Mouse (Mus musculus) megakaryocyte, adult 5-6 weeks (primary cell): ENCODE measurements around the gene Adarb1. TPM values are rescaled to one million over a fixed set of nuclear protein-coding genes. Genes with fewer than 3 reads are reported as not detected.
"Not testable (repeated sequence)": the region's sequence is repeated elsewhere in the genome, so short reads cannot be mapped to it uniquely, and the experiment has no call there.

Source experiments
- ATAC-seq: 2 replicates; pipeline ENCODE4 v1.8.0; 2016; ENCODE audit warnings: mild to moderate bottlenecking, inconsistent platforms; ENCODE audit not compliant: poor library complexity, severe bottlenecking
- total RNA-seq, 2 experiments: library from RNA; stranded (forward) in 1 of 2; stranded (reverse) in 1 of 2; fragments of 153-499, 151-499 nt in 1 of 2; fragments of 221-1000, 200-1000 nt in 1 of 2; gene quantifications; 2 replicates each; pipeline versions ENCODE4 v1.2.3 to v1.2.4; 2015 to 2017

The Adarb1 gene
- total RNA-seq, 2 experiments from 2014 or later: 0.02 to 0.37 TPM

DNA sequence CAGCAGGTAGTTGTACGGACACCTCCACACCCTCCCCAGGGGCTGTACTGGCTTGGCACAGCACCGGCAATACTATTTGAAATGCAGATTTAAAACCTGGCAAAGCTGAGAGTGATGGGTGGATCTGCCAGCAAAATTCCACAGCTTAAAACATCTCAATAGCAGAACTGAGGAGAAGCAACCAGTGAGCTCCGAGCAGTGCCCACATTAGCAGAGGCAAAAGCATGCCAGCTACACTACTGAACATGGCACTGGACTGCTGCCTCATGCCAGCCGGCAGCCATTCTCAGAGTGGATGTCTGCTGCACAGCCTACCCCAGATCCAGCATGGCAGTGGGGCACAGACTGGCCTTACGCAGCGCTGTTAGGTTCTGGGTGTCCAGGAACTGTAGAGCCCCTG lies 93.4 kb downstream of the Adarb1 start:
- no peak for ATAC-seq

DNA sequence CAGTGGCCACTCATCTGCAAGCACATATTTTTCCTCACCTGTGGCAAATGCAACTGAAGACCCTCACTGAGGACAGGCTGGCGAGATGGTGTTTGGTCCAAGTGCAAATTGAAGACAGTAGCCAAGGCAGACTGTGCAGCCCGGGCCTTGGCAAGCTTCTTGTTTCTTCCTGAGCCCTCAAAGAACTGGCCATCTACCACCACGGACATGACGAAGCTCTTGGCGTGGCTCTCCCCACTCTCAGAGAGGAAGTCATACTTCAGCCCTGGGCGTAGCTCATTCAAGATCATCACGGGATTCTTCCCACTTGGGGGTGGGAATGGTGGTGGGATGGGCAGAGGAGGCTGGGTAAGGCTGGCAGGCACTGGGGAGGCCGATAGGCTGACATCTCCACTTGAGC lies 96.5 kb downstream of the Adarb1 start:
- no peak for ATAC-seq

DNA sequence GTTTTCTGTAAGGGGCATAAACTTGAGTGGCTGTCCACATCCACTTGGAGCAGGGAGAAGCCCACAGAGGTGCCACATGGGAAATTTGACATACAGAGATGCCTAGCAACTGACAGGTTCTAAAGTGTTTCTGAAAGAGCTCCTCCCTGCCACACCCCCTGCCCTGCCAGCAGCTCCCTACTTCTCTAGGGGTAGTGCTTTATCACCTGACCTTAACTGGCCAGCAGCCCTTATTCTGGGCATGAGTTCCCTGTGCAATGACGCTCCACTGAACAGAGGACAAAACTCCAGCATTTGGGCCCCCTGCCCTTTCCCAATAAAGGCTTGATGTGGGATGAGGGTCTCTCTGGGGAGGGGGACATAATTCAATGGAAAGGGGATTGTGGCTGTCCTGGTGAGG lies 97.1 kb downstream of the Adarb1 start:
- no peak for ATAC-seq

DNA sequence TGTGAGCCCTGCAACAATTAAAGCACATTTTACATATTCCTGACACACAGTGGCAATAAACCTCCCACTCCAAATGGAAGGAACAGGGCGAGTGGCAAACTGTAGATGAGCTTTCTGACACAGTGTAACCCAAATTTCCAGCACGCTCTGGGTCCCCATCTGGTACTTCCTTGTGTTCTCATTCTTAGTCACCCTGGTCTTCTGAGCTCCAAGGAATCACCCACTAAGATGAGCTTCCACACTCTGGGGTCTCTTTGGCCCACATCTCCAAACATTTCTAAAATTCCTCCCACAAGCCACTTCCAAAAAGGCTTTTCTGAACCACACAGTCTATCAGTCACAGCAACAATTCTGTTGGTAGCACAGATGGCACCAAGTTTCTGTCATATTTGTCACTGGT lies 102.4 kb downstream of the Adarb1 start:
- ATAC-seq: no peak

DNA sequence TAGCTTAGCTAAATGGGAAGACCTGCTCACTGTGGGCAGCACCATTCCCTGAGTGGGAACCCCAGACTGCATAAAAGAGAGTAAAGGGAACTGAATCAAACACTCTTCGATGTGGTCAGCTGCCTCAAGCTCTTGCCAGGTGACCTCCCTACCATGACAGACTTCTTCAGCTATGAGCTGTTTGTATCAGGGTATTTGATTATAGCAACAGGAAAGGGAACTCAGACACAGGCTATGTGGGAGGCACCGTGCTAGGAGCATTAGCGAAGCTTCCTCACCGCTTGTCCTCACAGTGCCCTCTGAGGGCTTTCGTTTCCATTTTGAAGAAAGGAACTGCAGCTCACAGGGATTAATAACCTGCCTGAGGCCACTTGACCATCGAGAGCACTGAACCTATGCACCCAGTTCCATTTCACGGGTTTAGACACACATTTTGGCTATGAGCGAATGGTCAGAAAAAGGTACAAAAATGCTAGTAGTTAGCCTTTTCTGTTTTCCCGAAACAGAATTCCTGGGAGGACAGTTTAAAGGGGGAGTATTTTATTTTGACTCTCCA lies 103.3 kb downstream of the Adarb1 start:
- 0 out of 2 replicates have a peak, but pooled peaks have one; percentile 18 for ATAC-seq

DNA sequence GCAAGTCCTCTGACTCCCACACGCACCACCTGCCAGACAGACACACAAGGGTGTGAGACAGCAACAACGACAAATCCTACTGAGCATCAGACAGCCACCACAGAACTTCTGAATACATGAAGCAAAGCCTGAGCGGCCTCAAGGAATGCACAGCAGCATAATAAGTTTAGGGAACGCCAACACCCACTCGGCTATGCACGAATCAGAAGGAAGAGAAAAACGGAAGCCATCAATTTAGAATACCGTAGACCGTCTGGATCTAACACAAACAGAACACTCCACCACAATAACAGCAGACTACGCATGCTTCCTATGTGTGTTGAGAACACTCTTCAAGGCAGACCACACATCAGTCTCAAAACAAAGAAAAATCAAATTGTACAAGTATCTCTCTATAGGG lies 109.1 kb downstream of the Adarb1 start:
- no peak for ATAC-seq

DNA sequence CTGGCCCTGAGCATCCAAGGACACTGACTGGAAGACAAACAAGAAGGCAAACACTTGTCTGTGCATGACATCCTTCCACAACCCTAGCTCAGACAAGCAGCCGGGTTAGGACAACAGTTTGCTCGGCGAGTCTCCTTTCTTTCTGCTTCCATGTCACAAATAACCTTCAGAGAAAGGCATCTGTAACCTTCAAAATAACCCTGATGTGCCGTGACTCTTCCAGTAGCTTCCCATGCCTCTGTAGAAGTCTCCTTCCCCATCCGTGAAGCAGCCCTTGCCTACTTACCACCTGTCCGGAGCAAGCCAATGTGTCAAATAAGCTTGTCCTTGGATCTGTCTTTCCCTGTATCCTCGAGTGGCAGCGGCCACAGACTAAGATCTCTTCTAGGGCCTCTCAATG lies 112.3 kb downstream of the Adarb1 start:
- no peak for ATAC-seq

DNA sequence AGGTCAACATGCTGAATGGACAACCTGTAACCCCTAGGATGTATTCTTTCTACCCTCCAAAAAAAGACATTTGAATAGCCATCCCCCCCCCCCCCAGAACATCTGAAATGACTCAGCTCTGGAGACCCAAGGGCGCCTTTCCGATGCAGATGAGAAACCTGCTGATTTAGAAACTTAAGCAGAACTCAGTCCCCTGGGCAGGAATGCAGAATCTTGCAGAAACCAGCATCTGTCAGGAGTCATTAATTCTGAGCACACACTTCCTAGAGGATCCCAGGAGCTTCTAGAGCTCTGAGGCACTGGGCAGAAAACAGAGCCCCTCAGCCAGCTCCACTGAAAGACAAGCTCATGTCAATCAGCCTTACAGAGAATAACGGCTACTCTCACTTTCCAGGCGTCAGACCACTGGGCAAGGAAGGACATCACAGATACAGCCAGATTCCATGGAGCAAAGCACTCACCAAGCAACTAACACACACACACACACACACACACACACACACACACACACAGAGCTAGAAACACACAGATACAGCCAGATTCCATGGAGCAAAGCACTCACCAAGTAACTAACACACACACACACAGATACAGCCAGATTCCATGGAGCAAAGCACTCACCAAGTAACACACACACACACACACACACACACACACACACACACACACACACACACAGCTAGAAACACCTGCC lies 113.1 kb downstream of the Adarb1 start:
- no peak for ATAC-seq

DNA sequence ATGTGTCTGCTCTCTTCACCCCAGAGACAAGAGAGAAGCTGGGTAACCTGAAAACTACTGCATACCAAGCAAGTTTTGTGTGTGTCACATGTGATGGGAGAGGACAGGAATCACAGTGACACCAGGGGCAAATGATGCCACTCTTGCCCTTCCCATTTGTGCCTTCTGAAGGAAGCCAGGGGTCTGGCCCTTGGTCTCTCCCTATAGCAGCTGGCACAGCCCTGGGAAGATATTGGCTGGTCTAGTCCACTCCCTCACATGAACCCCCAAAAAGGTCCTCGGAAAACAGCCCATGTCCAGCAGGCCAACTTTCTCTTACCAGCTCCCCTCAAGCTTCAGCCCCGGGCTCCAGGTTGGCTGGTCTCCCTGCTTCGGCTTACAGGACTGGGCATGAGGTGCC lies 113.7 kb downstream of the Adarb1 start:
- no peak for ATAC-seq

DNA sequence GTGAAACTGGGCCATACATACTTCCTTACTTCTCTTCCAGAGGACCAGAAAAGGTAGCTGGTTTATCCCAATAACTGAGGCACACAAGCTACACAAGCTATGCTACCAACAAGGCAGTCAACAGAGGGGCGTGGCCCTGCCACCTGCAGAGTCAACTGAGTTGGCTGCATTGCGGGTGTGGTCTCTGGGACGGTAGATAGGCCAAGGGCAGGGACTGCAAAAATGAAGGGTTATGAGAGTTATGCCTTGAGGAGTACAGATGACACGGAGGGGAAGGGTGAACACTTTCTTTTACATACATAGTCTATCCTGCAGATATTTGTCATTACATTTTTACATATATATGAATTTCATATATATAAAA lies 117.2 kb downstream of the Adarb1 start:
- ATAC-seq: no peak

DNA sequence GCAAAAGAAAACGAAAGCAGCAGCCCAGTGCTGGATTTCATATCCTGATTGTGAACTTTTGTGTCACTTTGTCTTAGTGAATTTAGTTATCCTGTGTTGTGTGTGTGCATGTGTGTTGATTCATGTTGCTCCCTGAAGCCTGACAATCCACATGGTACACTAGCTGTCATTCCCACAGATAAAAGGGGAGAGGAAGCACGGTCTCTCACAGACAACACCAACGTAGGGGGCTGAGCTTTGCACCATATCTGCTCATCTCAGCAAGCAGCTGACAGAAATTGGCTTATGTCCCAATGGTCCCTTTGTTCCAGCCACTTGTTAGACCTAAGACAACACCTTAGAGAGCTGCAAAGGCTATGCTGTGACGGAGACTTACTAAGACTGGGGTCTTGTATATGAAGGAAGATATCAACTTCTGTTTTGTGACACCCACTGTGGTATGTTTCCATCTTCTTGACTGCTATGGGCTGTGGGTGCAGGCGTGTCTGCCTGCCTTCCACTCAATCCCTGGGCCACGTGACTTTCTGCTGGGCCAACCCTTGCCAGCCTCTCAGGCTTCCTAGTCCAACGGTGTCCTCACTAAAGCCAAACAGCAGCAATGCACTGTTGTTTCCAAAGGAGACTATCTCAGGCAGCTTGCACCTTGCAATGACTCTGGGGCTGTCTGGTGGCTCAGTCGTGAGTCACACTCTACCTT lies 117.7 kb downstream of the Adarb1 start:
- ATAC-seq: no peak

DNA sequence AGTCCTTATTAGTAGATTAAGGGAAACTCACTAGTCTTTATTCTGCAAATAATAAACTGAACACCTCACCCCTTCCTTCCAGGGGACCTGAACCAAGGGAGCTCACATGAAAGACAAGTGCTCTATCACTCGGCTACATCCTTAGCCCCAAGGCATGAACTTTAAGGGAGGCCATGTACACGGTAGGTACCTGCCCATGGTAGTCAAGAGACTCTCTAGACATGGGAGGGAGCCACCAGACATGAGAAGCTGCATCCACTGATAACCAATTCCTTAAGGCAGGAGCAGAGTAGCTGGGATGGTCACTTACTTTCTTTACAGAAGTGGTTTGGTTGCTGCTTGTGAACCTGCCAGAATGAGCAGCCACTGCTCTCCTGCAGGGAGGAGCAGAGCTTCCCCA lies 118.9 kb downstream of the Adarb1 start:
- ATAC-seq: no peak

DNA sequence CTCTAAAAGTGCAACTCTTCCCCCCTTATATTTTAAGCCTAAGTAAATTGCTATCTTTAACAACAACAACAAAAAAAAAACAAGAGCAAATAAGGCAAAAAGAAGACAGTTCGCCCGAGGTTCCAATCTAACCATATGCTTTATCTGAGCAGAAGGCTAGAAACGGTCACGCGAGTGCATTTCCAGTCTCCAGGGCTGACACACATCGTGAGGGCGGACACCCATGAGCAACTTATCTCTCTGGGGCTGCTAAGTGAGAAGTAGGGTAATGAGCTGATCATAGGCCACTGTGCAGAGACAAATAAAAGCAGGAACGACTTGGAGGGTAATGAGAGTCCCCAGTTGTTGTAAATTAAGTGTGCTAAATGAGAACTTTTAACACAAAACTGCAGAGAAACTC lies 119.4 kb downstream of the Adarb1 start:
- ATAC-seq: no peak

DNA sequence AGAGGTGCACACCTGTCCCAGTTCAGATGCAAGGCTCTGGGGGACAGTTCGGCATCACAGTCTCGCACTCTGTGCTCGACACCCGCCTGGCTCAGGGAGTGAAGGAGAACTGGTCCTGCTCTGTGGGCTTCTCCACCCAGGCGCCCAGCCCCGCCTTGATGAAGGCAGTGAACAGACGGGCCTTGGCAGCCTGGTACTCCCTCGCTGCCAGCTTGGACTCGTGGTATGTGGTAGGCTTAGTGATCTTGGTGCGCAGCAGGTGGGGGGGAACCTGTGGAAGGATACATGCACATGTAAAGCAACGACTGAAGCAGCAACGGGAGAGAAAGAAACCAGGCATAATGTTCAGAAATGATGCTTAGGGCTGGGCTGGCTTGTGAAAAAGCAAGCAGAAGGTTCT lies 123.4 kb downstream of the Adarb1 start:
- no peak for ATAC-seq

DNA sequence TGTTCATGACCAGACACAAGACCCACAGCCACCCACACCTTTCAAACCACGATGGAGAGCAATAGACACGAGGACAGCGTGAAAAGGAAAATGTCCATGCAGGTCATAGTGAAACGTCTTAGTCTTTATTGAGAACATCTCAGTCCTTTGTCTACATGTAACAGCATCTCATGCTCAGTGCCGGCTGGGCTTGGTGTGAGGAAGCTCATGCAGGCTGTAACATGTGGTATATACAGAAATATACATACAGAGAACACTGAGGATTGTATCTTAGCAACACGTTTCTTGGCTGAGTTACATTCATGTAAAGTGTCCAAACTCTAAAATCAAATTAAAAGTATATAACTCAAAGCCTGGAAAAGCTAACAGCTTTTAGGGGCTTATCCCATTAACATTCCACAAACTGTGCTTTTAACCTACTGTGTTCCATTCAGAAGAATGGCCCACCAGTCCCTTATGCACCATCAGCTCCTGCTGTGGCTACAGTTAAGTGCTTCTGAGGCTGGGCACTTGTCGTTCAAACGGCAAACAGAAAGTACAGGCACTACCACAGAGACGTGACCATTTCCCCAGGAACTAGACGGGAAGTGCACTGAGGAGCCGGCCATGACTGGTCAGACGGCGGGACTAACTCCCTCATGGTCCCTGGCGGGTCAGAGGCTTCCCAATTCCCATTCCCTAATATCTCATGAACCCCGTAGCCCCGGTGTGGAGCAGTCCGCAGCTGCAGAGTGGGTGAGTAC lies 127.3 kb downstream of the Adarb1 start:
- ATAC-seq: no peak; the same call in 1 of the 2 replicates

DNA sequence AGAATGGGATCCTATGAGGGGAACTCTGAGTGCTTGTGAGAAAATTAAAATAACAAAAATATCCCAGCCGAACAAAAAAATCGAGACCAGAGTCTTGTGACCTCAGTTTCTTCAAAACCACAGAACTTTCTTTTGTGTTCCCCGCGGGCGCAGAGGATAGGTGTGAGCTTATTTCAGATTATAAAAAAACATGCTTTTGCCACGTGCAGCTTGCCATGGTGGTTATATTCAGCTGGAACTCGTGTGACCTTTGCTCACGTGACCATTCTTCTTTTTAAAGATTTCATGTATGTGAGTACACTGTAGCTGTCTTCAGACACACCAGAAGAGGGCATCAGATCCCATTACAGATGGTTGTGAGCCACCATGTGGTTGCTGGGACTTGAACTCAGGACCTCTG lies 128.5 kb downstream of the Adarb1 start:
- no peak for ATAC-seq

DNA sequence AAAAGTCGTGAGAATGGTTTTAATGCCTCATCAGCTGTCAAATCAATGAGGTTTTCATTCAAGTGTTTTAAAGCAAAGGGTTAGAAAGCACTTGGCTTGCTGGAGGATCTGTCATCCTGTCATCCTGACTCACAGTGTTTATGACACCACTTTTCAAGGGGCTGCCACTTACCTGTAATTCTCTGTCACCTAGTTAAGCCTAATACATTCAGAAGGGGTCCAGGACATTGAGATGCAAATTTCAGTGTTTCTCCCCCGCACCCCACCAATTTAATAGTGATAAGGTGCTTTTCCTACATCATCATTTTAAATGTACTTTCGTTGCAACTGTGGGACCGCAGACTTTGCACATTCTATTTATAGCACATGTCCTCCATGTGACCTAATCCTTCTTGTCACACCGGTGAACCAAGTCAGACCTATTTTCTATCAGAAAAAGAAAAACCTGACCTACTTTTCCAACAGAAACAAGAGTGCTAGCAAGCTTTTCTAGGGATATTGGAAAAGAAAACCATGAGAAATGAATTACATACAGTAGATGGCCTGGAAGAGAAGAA lies 129.4 kb downstream of the Adarb1 start:
- ATAC-seq: no peak

DNA sequence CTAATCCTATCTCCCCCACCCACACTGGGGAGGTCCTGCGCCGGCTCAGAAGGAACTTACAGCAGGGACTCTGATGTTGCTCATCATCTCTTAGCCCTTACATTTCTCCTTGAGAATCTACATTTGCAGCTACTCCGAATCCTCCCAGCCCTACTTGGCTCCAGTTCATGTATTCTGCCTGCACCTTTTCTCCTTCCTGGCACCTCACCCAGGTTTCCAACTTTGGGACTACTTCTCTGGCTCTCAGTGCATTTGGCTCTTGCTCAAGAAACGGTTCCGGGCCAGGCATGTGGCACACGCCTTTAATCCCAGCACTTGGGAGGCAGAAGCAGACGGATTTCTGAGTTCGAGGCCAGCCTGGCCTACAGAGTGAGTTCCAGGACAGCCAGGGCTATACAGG lies 130.4 kb downstream of the Adarb1 start:
- ATAC-seq: no peak

DNA sequence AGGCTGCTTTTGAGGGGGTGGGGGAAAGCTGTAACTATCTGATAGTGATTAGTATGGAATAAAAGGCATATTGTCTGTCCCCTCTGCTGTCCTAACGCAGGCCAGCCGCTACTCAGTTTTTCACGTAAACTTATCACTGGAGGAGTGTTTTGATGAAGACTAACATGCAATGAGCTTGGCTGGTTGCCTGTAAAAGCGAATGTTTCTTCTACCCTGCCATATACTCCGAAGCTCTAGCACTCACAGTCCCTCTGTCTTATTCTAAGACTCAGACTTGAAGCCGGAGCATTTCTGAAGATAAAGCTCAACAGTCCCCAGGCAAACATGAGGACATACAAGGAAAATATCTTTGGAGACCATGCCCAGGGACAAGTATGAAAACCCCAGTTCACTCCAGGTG lies 133.2 kb downstream of the Adarb1 start:
- ATAC-seq: no peak

DNA sequence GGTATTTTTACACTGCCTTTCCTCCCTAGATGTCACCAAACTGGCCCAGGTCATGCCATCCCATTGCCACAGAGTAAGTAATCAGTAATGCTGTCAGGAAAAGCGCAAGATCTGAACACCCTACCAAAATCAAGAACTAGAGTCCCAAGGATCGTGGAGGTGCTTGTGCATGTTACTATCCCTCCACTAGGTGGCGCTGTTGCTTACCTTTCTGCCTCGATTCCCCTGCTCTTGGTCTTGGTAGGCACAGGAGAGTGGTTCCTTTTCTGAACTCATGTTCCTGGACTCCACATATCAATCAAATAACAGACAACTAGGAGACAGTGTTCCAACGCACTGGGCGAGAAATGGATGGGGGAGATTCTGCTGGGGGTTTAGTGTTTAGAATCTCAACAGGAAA lies 135.2 kb downstream of the Adarb1 start:
- ATAC-seq: peak; percentile 87

DNA sequence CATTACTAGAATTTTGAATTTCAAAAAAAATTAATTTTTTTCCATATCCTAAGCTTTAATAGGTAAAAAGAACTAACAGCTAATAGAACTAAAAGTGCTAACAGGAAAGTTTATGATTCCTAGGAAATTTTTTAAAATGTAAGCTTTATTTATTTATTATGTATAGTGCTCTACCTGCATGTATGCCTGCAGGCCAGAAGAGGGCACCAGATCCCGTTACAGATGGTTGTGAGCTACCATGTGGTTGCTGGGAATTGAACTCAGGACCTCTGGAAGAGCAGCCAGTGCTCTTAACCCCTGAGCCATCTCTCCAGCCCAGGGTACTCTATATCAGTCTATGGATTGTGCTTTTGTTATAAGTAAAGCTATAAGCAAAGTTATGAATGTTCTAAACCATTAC lies 136.0 kb downstream of the Adarb1 start:
- not testable (repeated sequence) for ATAC-seq
